Mouse (Mus musculus) v-Abl transformed pro-B cells (cell line): ENCODE measurements around the gene Plxna1.

Experiments used
- in situ Hi-C, 2 experiments: fragments of 400-800 bp; cut with MboI; formaldehyde crosslinking; loops; one replicate each; pipeline ENCODE4 v1.15.1; 2025; ENCODE audit not compliant: unreplicated experiment in 2 of 2

Plxna1 gene

DNA sequence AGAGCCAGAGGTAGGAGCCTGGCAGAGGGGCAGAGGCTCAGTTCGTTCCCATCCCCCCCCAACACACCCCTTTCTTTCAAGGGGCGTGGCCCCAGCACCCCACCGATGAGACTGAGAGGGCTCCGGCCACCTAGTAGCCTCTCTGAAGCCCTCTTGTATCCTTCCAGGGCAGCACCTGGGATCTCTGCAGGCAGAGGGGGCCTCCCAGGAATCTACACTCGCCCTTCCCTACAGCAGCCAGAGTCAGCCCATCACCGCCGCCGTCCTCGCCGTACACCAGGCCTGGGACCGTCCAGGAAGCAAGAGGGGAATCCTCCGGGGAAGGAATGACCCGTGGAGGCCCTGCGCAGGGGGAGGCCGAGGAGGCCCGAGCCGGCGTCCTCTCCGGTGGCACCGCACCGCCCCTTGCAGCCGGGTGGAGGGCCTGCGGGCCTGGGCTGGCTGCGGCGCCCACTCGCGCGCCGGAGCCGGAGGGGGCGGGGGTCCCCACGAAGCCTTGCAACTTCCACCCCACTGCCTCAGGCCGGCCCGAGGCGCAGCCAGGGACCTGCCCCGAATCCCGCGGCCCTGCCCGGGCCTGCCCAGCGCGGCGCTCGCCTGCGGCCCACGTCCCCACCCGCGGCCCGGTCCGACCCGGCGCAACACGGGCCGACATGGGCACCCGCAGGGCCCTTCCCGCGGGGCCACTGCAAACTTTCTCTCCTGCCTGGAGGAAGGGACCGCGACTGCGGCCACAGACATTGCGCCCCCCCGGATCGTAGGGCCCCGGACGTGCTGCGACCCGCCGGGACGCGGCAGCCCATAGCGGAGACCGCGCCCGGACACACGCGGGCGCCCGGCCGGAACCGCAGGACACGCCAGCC lies 771 bp downstream of the Plxna1 start:
- in situ Hi-C loops: loop anchor here (5.0 to 25.0 kb wide), 5 partner anchors 196 to 307 kb away; no protein-coding TSS in a partner anchor

DNA sequence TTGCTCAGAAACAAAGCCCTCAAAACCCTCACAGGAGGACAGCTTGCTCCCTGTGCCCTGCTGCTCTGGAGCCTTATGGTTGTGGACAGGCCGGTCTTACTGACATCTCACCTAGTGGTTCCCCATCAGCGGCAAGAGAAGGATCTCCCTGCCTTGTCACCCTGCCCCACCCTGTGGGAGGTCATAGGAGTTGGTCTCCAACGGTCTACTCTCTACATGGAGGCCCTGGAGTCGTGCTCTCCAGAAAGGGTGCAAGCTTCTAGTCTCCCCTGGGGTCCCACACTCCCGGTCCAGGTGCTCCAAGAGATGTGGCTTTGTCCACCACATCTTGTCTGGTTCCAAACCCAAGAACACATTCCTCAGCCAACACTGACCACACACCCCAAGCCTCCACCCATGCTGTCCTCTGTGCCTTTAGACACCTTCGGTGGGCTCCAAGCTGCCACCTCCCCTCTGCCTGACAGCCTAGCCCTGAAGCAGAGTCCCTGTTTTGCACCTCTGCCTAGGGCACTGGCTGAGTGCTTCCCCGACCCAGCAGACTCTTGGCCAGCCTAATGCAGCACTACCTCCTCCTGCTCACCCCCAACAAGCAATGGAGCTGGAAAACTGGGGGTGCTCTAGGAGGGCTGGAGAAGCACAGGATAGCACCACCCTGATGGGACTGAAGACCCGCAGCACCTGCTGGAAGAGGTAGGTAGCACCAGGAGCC lies 1.6 kb downstream of the Plxna1 start:
- in situ Hi-C loops: loop anchor here (5.0 to 25.0 kb wide), 5 partner anchors 196 to 306 kb away; no protein-coding TSS in a partner anchor

DNA sequence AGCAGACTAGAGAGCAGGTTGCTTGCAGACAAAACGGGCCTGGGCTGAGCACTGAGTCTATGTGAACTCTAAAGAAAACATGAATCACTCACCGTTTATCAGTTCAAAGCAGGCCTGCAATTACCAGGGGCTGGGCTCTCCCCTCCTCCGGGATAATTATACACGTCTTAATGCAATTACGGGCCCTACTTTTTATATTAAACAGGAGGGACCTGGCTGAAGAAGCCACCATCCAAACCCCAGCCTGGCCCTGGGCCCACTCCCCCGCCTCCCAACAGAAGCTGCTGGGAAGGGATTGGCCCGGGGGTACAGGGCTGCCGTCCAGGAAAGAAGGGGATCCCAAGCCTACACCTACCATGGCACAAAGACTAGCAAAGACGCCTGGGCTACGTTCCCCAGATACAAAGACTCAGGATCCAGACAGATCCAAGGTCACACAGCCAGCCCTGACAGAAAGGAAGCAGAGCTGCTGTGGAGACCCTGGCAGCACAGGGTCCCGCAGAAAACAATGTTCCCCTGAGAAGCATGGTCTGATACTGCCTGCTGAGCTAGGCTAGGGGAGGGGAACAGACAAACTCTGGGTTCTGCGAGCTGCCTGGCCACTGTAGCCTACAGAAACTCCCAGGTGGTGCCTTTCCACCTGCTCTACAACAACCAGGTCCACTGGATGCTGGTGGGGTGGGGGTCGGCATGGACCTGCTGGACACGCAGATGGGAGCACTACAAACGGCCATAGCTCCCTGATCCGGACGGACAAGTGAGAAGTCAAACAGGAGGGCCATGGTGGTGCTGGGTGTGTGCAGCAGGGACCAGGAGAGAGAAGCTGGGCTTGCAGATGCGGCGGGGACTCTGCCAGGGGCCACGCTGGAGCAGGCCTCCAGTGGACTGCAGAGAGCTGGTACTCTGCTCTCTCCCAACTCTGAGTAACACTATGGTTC lies 2.4 kb downstream of the Plxna1 start:
- in situ Hi-C loops: loop anchor here (5.0 to 25.0 kb wide), 8 partner anchors 73 to 425 kb away; no protein-coding TSS in a partner anchor

DNA sequence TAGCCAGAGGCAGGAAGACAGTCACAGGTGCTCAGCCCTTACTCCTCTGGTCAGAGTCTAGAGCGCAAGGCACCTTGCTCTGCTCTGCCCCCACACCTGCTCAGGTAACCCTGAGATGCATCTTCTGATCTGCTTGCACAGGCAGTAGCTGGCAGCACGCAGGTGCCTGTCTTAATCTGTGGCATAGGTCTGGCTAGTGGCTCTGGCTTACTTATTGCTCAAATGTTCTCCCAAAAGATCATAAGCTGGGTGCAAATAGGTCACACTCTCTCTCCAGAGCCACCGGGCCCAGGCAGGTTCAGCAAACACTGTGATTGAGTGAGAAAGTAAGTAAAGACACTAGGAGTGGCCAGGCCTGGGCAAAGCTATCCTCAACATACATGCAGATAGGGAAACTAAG lies 3.2 kb downstream of the Plxna1 start:
- in situ Hi-C loops: loop anchor here (5.0 to 25.0 kb wide), 5 partner anchors 72 to 424 kb away; no protein-coding TSS in a partner anchor

DNA sequence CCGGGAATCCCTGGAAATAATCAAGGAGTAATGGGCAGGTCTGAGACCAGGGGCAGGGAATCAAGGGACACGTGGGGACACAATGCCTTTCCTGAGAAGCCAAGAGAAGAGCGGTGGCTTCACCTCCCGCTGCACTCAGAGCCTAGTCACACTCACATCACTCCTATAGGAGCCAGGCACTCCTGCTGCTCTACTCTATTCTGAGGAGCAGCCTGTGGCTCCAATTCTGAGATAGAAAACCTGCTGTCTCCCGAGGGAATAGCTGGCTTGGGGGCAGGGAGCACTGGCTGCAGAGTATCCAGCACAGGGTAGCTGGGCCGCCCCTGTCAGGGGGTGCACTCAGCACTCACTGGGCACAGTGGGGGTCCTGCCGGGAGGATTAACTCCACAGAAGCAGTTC lies 6.8 kb downstream of the Plxna1 start:
- in situ Hi-C loops: loop anchor here (5.0 to 25.0 kb wide), 5 partner anchors 68 to 421 kb away; no protein-coding TSS in a partner anchor

DNA sequence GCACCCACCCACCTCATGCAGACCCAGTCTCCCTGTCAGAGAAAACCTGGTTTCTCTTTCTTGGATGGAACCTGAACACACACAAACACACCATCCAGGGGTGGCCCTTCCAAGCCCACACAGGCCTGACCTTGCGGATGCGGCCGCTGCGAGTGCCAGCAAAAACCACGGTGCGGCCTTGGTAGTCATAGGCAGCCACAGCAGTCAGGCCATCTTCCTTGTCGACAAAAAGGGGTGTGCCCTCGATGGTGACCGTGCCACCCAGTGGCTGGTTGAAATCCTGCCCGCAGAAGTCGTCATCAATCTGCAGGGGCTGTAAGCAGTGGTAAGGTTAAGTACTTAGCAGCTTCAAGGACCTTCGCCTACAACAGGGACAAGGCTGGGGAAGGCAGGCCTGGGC lies 7.7 kb downstream of the Plxna1 start:
- in situ Hi-C loops: loop anchor here (5.0 to 25.0 kb wide), 5 partner anchors 67 to 420 kb away; no protein-coding TSS in a partner anchor

DNA sequence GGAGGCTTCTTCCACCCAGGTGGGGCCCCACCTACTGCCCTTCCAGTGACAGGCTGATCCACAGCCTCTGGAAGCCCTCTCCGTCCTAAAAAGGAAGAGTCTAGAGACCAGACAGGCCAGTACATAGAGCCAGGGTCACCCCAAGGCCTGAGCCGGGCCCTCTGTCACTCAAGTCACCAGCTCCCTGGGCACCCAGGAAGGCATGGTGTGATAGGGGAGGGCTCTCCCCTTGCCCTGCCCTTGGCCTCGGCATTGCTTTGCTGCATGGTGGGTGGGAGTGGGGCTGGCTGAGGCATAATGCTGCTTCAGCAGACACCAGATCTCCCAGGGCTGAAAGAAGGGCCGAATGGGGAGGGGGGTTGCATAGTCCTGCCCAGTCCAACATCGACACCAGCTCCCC lies 8.3 kb downstream of the Plxna1 start:
- in situ Hi-C loops: loop anchor here (10.0 to 25.0 kb wide), 4 partner anchors 229 to 419 kb away; no protein-coding TSS in a partner anchor

DNA sequence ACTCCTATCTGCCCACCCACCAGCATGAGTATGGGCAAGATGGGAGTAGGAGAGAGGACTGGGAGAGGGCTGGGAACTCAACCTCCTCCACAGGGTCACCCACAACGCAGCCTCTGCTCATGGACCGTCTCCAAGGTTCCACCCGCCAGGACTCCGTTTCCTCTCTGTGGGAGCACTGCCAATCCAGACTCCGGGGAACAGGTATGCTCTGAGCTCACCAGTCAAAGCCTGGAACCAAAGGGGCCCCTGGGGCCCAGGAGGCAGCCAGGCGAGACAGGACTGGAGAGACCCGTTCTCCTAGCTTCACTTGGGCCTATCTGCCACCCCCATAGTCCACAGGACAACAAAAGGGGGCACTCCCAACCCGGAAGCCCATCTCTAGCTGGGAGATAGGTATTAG lies 9.3 kb downstream of the Plxna1 start:
- in situ Hi-C loops: loop anchor here (10.0 to 25.0 kb wide), 4 partner anchors 228 to 418 kb away; no protein-coding TSS in a partner anchor

DNA sequence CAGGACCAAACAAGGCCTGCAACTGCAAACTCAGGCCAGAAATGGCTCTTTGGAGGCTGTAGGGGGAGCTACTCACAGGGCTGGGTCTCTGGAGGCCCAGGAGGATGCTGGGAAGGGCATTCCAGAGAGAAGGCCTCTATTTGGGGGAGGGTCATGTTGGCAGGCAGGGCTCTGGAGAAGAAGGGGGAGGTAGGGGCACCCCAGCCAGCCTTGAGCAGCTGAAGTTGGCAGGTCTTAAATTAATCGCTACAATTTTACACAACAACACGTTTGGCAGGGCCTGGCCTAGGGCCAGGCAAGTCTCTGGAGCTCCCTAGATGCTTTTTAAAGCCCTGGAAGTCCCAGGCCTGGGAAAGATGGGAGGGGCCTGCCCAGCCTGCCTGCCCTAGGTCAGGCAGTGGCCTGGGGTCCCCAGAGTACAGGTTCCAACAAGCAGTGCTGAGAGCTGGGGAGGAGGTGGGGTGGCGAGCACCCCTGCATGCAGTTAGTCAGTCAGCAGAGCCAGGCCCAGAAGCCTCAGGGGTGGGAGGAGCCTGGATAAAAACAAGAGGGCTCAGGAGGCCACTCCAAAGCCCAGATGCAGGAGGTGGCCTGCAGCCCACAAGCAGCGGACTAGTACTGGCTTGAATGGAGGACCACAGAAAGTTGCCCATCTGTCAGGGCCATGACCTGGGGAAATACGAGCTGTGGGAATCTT lies 10.8 kb downstream of the Plxna1 start:
- in situ Hi-C loops: loop anchor here (10.0 to 25.0 kb wide), 4 partner anchors 227 to 417 kb away; no protein-coding TSS in a partner anchor

DNA sequence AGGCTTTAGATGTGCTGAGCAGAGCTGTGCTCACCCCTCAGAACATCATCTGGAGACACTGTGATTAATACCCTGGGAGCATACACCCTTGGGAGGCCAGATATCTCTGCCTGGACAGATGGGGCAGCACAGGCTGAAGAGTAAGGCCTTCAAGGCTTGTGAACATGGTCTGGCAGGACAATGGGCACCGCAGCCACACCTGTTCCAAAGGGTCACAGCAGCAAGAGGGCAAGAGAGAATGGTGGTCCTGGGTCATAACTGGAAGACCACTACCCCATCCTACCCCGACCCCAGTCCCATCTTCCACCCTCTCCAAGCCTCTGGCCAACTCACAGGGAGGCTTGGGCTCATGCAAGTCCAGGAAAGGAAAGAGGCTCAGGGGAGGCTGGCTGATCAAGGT lies 11.9 kb downstream of the Plxna1 start:
- in situ Hi-C loops: loop anchor here (10.0 to 25.0 kb wide), 4 partner anchors 226 to 416 kb away; no protein-coding TSS in a partner anchor

DNA sequence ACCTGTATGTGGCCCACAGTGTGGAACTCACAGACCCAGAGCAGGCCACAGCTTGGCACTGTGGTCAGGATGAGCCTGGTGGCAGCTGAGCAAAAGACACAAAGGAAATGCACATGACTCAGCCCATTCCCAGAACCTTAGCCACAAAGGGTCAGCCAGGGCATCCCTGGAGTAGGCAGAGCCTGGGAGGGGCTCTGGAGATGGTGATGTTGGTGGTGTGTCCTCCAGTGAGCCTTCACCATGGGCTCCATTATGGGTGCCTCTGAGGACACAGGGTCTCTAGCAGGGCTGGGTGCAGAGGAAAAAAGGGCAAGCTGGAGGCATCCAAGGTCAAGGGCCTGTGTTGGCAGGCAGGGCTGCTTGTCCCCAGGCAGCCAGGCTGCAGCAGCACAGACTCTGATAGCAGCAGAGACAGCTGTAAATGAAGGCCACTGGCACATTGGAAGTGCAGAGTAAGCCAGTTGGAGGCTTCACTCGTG lies 12.3 kb downstream of the Plxna1 start:
- in situ Hi-C loops: loop anchor here (10.0 to 25.0 kb wide), 4 partner anchors 225 to 415 kb away; no protein-coding TSS in a partner anchor

DNA sequence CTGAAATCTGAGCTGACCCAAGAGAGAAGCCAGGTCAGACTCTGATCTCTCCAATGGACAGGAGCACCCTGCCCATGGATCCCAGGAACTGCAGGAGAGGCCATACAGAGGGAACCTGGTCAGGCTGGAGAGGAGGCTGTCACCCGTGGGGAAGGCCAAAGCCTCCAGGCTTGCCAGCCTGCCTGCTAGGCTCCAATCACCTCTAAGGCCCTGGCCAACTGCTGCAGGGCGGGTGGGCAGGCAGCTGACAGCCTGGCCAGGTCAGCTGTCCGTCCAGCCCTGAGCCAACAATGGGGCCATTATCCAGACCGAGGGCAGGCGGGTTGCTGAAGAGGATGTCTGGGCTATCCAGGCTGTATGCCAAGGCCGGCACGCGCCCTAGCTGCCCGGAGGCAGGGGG lies 14.1 kb downstream of the Plxna1 start:
- in situ Hi-C loops: no loop called here

DNA sequence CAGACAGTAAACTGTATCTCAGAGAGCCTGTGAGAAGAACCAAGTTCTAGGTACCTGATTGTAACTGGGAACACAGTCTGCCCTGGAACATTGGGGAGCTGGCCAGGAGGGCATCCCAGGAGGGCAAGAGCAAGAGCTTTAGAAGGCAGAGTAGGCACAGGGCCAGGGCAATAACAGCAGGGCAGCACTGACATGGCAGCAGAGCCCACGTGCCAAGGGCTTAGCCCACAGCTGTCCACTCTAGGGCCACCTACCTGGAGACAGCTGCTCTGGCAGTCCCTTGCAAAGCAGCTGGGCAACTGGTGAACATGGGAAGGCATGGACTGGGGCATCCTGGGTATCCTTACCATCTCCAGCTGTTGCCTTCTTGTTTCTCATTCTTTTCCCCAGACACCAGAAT lies 14.6 kb downstream of the Plxna1 start:
- in situ Hi-C loops: no loop called here

DNA sequence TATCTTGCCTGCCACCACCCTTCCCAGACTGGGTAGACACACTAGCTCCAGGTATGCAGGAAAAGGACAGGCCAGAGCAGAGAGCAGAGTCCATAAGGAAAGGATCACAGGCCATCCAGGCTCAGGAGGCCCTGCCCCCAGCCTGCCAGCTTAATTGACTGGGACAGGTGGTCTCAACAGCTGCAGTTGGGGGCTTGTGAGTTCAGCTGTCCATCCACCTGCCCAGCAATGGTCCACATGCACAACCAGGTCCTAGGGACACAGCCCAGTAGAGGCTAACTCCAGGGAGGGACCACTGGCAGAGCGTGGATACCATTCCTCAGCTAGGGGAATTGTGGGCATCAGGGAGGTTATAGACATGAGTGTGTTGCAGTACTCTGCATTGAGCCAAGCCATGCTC lies 16.6 kb downstream of the Plxna1 start:
- in situ Hi-C loops: no loop called here

DNA sequence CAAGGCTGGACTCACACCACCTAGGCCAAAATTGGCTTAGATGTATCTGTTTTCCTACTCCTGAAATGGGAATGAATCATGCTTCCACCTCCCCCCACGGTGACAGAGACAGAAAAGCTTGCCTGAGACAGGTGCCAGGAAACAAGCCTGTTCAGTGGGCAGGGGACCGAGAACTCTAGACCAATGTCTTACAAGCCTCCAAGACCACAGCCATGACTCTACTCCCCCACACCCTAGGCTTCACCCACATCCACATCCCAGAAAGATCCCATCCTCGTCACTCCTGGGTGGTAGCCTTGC lies 17.0 kb downstream of the Plxna1 start:
- in situ Hi-C loops: no loop called here

DNA sequence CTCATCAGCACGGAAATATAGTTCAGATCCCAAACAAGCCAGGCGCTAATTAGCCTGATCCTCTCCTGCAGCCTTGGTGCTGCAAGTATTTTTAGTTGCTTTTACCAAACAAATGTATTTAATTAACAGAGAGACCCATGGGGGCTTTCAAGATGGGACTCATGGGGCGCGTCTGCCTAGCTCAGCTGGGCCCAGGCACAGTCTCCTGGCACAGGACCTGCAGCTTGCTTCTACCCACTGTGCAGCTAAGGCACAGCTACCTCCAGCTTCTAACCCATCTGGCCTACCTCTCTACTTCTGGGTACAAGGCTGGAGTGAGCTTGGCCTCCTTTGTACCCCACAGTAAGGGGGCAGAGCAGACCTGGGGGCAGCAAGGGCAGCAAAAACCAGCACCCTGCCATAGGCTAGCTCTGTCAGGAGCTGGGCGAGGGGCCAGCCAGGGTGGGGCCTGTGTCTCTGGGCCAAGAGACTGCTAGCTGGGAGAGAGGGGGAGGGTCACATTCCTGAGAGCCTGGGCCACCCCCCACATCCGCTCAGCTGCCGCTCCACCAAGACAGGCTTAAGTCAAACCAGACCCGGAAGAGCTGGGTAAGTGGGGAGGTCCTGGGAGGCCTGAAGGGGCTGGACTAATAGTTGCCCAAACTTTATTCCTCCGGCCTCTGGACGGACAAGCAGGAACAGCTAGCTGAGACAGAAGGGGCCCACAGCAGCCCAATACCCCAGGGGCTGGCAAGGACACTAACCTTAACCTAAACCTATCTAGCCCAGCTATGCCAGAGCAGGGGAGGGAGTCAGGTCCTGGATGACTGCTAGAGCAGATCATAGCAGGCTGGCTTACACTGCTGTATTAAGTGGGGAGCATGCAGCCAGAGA lies 17.6 kb downstream of the Plxna1 start:
- in situ Hi-C loops: no loop called here

DNA sequence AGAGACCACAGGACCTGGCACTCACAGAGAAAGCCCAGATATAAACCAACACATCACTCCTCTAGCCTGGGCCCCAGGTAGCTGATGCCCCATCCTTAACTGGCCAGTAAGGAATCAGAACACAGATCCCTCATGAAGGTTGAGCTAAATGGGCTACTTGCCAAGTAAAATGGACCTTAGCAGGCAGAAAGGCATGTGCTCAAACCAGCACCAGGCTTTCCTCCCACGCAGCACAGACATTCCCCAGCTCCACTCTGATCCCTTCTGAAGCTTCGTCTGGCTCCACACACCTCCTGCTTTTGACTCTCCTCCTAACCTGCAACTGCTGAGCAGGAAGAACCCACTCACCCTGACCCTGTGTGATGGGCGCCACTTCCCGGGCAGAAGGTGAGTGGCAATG lies 20.4 kb downstream of the Plxna1 start:
- in situ Hi-C loops: no loop called here

DNA sequence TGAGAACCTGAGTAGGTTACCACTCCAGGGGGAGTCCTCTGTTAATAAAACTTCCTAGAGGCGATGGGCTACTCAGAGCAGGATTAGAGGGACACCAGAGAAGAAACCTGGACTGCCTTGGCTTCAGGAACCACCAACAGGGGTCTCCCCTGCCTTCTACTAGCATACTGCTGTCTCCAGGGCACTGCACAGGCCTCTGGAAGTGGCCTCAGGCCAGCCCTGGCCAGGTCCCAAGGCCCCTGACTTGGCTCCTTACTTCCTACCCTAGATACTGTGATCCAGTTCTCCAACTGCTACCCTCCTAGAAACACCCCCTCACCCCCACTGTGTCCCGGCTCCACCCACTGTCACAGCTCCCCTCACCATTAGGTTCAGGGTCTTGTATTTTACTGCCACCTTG lies 23.0 kb downstream of the Plxna1 start:
- in situ Hi-C loops: no loop called here

DNA sequence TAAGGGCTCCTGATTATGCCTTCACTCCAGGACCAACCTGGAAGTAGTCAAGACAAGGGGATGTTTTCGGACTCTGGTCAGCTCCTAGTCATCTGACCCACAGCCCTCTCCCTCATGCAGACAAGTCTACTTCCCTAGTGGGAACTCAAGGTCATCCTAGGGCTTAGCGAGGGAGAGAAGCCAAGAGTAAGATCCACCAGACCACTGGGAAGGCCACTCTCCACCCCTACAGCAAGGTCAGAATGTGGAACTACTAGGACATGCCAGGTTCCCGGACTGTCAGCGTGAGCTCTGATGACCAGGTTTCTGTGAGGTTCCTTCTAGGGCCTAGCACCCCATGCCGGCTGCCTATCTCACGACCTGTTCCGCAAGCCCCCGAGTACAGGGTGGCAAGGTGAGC lies 23.7 kb downstream of the Plxna1 start:
- in situ Hi-C loops: no loop called here
